Mouse (Mus musculus) erythroblast, embryonic 14.5 days (primary cell): ENCODE results near the gene Hnrnpul2.

ENCODE experiments used
- GATA1 ChIP-seq: IDR thresholded peaks from 2 replicates; pipeline ENCODE4 v1.6.1; 2012; ENCODE audit warnings: low read length, inconsistent platforms, mixed read lengths
- TAL1 ChIP-seq: IDR thresholded peaks from 3 replicates; pipeline ENCODE4 v1.6.1; 2012; ENCODE audit warnings: low read length, inconsistent platforms, mixed read lengths

GRCm38 (mm10) chr19:8851639-8852038 is 31.8 kb downstream of the Hnrnpul2 start:
- TF ChIP-seq GATA1 = no peak
- no peak for TF ChIP-seq TAL1
